ENCODE assay signal across 11 mouse cellular contexts in genomic region chr9:55231544-55231943, GRCm38 (mm10). TPM values are rescaled to one million over a fixed set of nuclear protein-coding genes. Genes with fewer than 3 reads are reported as not detected.
DNase-seq lines count a peak whose midpoint lies in the region; ATAC-seq lines count a peak whose summit lies in the region.
"Had no signal": no experiment of that assay in that cellular context is flagged by ENCODE, and none has a peak within 500 bp of the region (broad histone marks: within the 10 kb centered on the region; RNA-seq: fewer than 3 reads in every experiment).

No protein-coding gene starts in this region.

- DNase-seq in left cerebral cortex, postnatal 4 days: peak; percentile 8
- no peak for DNase-seq in left cerebral cortex, adult 11 months (ENCODE audit: low spot score)
- DNase-seq in NIH3T3 (ENCODE audit: low read depth): peak; percentile 21
- DNase-seq in cerebellum, adult 11-12 months: peak; percentile 75
- peak; percentile 39 for DNase-seq in kidney, postnatal 10 days
- DNase-seq in layer of hippocampus, postnatal 14 days (ENCODE audit: low spot score in 2 of 2): no peak
- DNase-seq: gastrocnemius, postnatal 25 days; liver, embryonic 13.5 days; right cerebral cortex, adult 18-20 months had no signal

- no peak for ATAC-seq in megakaryocyte-erythroid progenitor cell, adult 5-6 weeks (replicated peaks; ENCODE audit: low FRiP score, low TSS enrichment, poor library complexity, severe bottlenecking)
- ATAC-seq: intestine, embryonic 15.5 days had no signal

- intact Hi-C loops in left cerebral cortex, postnatal 4 days (cut with DNase I): loop anchor here (5.0 to 10.0 kb wide), 2 partner anchors 81 to 163 kb away; no protein-coding TSS in a partner anchor

RNA-seq across cellular contexts. Expression of gene Fbxo22, which starts 22.8 kb away (rescaled TPM):
- 10 to 100 TPM; 51.4 to 58.3 TPM for total RNA-seq in left cerebral cortex, postnatal 4 days (2021)
- total RNA-seq in megakaryocyte-erythroid progenitor cell, adult 5-6 weeks (2014; fragmentation: Nextera tagmentation): 24.7 and 53.3 TPM in 2 replicates
- 37.1 and 38.1 TPM in 2 replicates for total RNA-seq in megakaryocyte-erythroid progenitor cell, adult 5-6 weeks (2017)
- total RNA-seq in layer of hippocampus, postnatal 14 days (2021): 10 to 100 TPM; 37.7 to 40.0 TPM

Comparison
In these comparisons a context has a peak if more than half of its experiments do, and no peak if none do; other contexts are left out.
1. DNase-seq: peak in left cerebral cortex, postnatal 4 days (single experiment), NIH3T3 (single experiment), cerebellum, adult 11-12 months (single experiment) and kidney, postnatal 10 days (single experiment); none in left cerebral cortex, adult 11 months (single experiment) and layer of hippocampus, postnatal 14 days (0 of 2).